Mouse (Mus musculus): ENCODE results near the gene Rassf6. TPM values are rescaled to one million over a fixed set of nuclear protein-coding genes. Genes with fewer than 3 reads are reported as not detected.

Gene Rassf6
- 0.52 and 1.2 TPM in 2 replicates for polyA plus RNA-seq (2012; rRNA removed)

GRCm38 (mm10) chr5:90640286-90641217, at the start of gene Rassf6:
TSS of gene Rassf6 (minus strand) at chr5:90640657.

GRCm38 (mm10) chr5:90560743-90561142, 79.7 kb downstream of the Rassf6 start, which contains the start of gene 5830473C10Rik:
TSS of gene 5830473C10Rik (plus strand) at chr5:90561107.

Other genes starting within 250 kb of the Rassf6 start
- 0.09 and 0.67 TPM in 2 replicates for gene Alb, start 179.8 kb downstream of the Rassf6 start, polyA plus RNA-seq (2012; rRNA removed)
- gene Afp, start 149.9 kb downstream of the Rassf6 start, polyA plus RNA-seq (2012; rRNA removed) = 0.03 and 0.56 TPM in 2 replicates
- 0.02 and 0.09 TPM in 2 replicates for gene Afm, start 121.7 kb downstream of the Rassf6 start, polyA plus RNA-seq (2012; rRNA removed)
- gene 5830473C10Rik, start 79.5 kb downstream of the Rassf6 start, polyA plus RNA-seq (2012; rRNA removed) = 0.06 TPM in 1 of 2 replicates, not detected in the other
- 0.31 and 0.42 TPM in 2 replicates for gene Cxcl5, start 118.7 kb upstream of the Rassf6 start, polyA plus RNA-seq (2012; rRNA removed)
- 1.2 and 1.7 TPM in 2 replicates for gene Ppbp, start 127.9 kb upstream of the Rassf6 start, polyA plus RNA-seq (2012; rRNA removed)
- gene Pf4, start 131.8 kb upstream of the Rassf6 start, polyA plus RNA-seq (2012; rRNA removed) = 11.5 and 12.6 TPM in 2 replicates
- gene Cxcl3, start 145.4 kb upstream of the Rassf6 start, polyA plus RNA-seq (2012; rRNA removed) = 0.15 and 0.44 TPM in 2 replicates
- gene Cxcl15, start 153.9 kb upstream of the Rassf6 start, polyA plus RNA-seq (2012; rRNA removed) = 0.05 TPM in 1 of 2 replicates, not detected in the other

Data from stomach, adult 2 months (tissue).